Mouse (Mus musculus) gastrocnemius, postnatal 10 days (tissue): ENCODE data around the gene Actr5. TPM values are rescaled to one million over a fixed set of nuclear protein-coding genes. Genes with fewer than 3 reads are reported as not detected.

Experiments used
- DNase-seq: peaks from one replicate; pipeline ENCODE4 v3.0.0; 2021; ENCODE audit warnings: mixed read lengths
- microRNA-seq, 2 experiments: library from miRNA; unstranded; fragments of <30 nt; microRNA quantifications; one replicate each; pipeline ENCODE4 v1.2.0; 2021
- total RNA-seq, 2 experiments: library from RNA; stranded (reverse); gene quantifications; 2 replicates each; pipeline ENCODE4 v1.2.3; 2021

Gene Actr5
- total RNA-seq, 2 experiments from 2014 or later, result 4.1 to 6.2 TPM

- DNase-seq, result peak; percentile 20
Observed at GRCm38 (mm10) chr2:158687804-158688241, 63.1 kb downstream of the Actr5 start.

Small RNA genes within 50 kb of the gene (microRNA-seq; reads per million reads assigned to microRNA genes)
- gene Mir3474, result 0.64 to 0.75 reads per million in 2 experiments

Other genes starting within 250 kb of the Actr5 start
- gene Snhg11, start 249.2 kb upstream of the Actr5 start, total RNA-seq, result 1 to 10 TPM in 1 of 2 experiments, under 1 TPM in 1; 0.68 to 1.1 TPM
- 10 to 100 TPM; 19.1 to 26.0 TPM for gene Ralgapb, start 215.0 kb upstream of the Actr5 start, total RNA-seq
- under 1 TPM in 1 of 2 experiments, not detected in 1; 0.75 TPM for gene Adig, start 122.3 kb upstream of the Actr5 start, total RNA-seq
- gene Arhgap40, start 112.1 kb upstream of the Actr5 start, total RNA-seq, result not detected
- gene Slc32a1, start 14.1 kb upstream of the Actr5 start, total RNA-seq, result under 1 TPM in 1 of 2 experiments, not detected in 1; 0.11 TPM
- gene Ppp1r16b, start 40.5 kb downstream of the Actr5 start, total RNA-seq, result 1 to 10 TPM; 8.3 to 9.0 TPM
- gene Fam83d, start 143.2 kb downstream of the Actr5 start, total RNA-seq, result 10 to 100 TPM in 1 of 2 experiments, 1 to 10 TPM in 1; 8.6 to 10.4 TPM
- 10 to 100 TPM in 1 of 2 experiments, 1 to 10 TPM in 1; 8.2 to 12.9 TPM for gene Dhx35, start 169.9 kb downstream of the Actr5 start, total RNA-seq